Mouse (Mus musculus) right cerebral cortex, postnatal 4 days (tissue): ENCODE data around the gene Dhrs2.

ENCODE experiments used
- DNase-seq: peaks from one replicate; pipeline ENCODE4 v3.0.0-alpha.2; 2022

Gene Dhrs2

DNA sequence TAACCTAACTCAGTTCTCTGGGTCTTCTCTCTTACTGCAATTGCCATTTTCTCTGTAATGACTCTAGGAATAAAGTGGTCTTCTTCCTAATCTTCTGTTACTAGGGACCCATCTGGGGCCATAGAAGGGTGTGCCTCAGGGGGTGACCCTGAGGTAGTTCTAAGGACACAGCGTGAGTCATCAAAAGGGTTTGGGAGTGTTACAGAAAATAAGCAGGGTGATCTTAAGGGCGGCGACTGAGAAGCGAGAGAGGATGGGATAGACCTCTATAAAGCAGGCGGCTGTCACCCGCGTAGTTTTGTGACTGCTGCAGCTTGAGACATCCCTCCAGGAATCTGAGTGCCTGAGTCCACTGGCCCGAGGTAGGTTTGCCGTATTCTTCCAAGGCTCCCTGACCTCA is at the start of gene Dhrs2:
Gene Dhrs2, plus strand, starts transcription at position 301 of the 400 bp plus-strand sequence.
- no peak for DNase-seq

DNA sequence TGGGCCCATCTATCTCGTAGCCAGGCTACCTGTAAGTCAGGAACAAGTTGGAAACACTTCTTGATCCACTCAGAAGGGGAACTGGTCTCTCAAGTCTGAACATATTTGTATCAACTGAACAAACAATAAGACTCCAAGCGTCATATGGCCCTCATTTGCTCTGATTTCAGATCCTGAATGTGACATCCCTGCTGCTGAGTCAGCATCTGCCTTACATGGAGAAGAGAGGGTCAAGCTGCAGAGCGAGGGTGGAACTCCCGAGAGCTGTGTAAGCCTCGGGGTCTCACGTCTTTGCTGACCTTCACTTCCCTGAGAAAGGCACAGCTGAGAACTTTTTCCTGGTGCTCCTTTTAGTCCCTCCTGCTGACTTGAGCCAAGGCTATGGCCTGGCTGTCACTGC is 47.6 kb upstream of the Dhrs2 start:
- DNase-seq = no peak

DNA sequence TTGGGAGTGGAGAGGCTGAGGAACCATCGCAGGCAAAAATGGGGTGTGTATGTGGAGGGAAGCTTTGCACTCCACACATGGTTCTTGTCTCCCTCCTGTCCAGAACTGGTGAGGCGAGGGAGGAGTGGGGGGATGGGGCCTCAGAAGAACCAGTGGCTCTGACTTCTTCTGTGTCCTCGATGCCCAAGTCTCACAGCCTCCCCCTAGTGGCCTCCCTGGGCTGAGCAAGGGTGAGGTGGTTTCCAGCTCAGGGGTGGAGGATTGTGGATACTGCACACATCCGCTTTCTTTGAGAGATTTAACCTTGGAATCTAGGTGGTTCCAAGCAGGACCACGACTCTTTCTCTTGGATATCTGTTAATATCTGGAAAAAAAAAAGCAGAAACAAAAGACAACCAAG is 44.5 kb upstream of the Dhrs2 start:
- DNase-seq = peak; percentile 38

DNA sequence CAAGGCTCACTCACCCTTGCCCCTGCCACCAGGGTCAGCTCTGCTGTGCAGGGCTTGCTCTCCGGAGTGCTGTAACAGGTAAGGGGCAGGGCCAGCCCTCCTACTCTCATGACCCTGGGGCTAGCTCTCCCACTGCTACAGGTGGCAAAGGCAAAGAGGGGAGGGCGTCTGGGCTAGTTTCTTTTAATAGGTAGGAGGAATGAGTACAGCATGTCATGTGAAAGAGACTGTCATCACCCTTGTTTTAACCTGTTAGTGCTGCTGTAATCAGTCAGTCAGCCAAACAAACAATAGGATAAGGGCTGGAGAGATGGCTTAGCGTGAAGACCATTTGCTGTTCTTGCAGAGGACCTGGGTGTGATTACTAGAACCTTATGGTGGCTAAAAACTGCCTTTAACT is 40.9 kb upstream of the Dhrs2 start:
- no peak for DNase-seq

DNA sequence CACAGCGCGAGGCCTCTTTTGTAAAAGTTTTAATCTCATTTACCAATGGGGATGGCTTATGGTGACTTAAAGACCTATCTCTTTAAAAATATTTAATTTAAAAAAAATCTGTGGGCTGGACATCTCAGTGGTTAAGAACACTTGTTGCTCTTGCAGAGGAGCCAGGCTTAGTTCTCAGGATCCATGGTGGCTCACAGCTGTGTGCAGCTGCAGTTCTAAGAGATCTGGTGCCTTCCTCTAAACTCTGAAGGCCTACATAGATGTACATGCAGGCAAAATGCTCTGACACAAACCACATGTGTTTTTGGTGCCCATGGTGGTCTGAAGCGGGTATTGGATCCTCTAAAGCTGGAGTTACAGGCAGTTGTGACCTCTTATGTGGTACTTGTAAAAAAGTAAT is 38.6 kb upstream of the Dhrs2 start:
- DNase-seq = no peak

DNA sequence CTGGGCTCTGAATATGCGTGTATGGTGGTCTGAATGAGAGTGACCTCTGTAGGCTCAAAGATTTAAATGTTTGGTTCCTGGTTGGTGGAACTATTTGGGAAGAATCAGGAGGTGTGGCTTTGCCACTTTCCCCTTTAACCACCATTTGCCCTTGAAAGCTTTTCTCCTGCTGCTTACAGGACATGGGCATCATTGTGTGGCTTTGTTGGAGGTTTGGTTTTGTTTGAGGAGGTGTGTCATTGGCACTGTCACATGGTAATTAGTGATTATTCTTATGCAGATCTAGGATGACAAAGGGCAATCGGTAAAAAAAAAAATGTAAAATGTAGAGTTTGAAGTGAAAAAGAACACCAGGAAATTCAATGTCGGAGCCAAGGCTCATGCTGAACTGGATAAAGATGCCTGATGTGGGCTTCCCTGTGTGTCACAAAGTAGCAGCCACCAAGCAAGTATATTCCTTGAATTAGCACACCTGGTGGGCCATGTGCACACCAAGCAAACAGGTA is 37.1 kb upstream of the Dhrs2 start:
- no peak for DNase-seq

DNA sequence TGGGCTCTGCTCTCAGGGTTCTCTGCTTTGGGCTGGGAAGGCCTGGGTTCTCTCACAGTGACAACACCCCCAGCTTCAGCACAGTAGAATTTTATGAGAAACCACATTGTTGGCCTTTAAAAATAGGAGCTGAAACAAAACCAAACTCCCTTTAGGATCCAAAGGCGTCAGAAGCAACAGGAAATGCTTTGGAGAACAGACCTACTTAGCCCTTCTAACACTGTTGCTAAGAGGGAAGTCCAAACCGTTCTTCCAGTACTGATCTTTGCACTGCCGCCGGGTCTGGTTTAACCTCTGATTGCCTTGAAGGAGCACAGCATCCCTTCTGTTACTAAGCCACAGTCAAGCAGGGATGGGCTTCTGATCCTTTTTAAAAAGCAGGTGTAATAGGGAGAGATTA is 33.3 kb upstream of the Dhrs2 start:
- no peak for DNase-seq

DNA sequence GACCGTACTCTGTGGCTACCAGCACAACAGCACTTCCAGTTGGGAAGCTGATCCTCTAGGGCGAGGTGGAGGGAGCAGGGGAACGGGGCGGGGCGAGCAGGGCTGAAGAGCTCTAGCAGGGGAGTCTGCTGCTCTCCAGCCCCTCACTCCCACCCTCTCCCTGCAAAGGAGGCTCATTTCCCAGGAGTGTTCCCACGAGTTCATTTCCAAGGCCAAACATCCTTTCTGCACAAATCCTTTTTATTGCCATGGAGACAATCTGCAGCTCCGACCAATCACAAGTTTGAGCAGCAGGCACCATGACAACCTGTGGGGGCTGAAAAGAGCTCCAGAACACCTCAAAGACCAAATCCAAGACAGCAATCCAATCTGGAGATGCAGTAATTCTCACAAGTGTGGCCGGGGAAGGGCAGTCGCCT is 32.4 kb upstream of the Dhrs2 start:
- peak; percentile 43 for DNase-seq

DNA sequence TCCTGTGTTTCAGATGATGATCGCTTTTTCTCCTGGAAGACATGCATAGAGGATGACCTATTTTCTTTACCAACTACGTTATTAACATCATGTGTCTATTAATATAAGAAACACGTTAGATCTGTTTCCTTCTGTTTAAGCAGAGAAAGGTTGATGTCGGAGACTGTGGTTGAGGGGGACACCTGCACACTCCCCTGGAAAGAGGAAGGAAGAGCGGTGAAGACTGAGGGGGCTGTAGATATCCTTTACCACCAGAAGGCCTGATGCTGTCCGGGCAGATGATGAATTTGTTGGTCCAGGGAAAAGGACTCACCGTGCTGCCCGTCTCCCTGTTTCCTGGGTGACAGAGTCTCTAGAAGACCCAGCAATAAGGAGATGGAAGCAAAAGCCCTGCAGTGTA is 28.5 kb upstream of the Dhrs2 start:
- DNase-seq = no peak

DNA sequence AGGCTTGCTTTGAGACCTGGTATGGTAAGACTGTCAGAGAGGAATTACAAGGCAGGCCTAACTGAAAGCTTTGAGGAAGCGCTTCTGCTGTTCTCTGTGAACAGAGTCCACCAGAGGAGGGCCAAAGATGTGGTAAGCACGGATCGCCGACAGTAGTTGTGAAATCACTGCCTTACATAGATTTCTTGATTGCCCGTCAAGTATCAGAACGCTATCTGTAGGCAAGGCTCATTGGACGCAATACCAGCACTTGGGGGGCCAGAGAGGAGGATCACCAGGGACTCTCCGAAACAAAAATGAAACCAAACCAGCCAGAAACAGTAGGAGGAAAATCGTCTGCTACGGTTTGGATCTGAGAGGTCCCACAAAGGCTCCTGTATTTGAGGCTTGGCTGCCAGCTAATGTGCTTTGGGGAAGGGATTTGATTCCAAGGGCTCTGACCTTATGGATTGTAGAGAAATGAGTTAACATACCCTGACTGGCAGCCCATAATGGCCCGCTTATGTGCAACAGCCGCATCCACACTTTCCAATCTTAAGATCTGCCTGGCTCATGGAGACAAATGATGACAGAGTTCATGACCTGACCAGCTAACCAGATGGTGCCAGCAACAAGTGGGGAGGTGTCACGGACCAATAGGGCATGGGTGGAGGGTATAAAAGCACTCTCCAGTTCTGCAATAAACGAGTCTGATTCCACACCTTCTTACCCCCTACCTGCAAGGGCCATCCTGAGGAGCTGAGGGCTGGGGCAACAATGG is 27.8 kb upstream of the Dhrs2 start:
- no peak for DNase-seq

DNA sequence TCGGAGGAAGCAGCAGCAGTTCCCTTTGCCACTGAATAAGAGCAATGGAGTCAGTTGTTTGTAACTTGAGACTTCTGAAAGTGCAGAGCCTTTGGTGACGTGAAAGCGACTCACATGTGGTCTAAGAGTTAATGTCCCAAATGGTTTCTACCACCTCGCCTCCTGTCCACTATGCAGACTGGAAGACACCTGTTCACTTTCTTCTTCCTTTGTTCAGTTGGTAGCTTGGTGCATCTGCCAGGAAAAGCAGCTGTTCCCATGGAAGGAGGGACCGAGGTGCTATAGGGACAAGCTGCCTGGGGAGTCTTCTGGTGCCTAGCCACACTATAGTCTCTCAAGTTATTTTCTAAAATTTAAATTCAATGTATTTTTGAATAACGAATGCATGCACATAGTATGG is 27.0 kb upstream of the Dhrs2 start:
- DNase-seq = no peak

DNA sequence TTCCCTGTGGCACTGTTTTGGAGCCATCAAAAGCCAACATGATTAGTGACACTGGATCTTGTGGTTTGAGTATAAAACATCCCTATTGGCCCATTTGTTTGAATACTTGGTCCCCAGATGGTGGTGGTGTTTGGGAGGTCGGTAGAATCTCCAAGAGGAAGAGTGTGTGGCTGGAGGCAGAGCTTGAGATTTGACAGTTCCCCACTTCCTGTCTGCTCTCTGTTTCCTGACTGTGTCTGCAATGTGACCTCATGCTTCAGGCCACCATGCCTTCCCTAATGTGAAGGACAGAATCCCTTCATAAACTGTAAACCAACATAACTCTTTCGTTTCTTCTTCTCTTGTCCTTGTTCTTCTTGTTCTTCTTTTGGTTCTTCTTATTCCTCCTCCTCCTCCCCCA is 24.7 kb upstream of the Dhrs2 start:
- no peak for DNase-seq

DNA sequence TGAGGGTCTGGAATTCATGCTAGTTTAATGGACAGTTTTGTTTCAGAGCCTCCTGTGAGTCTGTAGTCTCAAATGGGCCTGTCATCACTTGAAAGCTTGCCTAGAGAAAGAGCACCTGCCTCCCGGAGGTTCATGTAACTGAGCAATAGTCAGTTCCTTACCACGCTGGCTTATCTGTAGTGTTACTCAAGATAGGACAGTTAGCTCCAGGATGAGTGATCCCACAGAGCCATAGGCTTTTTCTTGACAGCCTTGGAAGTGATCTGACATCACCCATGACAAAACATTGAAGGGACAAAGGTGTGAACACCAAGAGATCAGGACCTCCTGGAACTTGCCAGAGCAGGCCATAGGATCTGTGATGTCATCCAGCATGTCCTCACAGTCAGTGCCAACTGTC is 23.6 kb upstream of the Dhrs2 start:
- DNase-seq = no peak

DNA sequence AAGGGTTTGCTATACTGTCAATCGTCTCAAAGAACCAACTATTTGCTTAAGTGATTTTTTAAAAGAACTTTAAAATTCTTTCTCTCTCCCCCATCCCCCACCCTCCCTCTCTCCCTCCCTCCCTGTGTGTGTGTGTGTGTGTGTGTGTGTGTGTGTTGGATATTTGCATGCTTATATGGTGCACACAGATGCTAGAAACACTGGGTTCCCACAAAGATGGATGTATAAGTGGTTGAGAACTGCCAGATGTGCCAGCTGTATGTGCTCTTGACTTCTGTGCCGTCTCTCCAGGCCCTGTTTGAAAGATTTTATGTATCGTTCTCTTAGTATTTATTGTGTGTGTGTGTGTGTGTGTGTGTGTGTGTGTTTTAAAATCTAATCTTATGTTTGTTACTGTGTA is 17.3 kb upstream of the Dhrs2 start:
- DNase-seq = no peak

DNA sequence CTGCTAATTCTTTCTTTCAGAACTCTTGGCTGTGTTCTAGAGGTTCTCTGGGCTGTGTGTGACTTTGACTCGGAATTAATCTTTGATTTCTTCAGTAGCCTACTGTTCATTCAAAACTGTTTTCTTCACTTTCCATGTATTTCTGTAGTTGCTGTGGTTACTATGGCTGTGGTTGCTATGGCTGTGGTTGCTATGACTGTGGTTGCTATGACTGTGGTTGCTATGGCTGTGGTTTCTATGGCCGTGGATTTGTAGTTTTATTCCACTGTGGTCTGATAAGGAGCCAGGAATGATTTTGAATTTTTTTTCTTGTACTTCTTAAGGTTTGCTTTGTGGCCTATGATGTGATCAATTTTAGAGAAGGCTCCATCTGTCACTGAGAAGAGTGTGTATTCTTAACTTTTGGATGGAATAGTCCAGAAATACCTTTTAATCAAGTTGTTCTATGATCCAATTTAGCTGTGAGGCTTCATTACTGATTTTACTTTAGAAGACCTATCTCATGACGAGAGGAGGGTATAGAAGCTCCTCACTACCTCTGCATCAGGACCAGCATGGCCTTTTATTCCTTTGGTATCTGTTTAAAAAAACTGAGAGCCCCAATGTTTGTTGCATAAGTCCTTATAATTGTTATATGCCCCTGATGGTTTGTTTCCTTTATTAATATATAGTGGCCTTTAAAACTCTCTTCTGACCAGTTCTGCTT is 16.6 kb upstream of the Dhrs2 start:
- DNase-seq = no peak

DNA sequence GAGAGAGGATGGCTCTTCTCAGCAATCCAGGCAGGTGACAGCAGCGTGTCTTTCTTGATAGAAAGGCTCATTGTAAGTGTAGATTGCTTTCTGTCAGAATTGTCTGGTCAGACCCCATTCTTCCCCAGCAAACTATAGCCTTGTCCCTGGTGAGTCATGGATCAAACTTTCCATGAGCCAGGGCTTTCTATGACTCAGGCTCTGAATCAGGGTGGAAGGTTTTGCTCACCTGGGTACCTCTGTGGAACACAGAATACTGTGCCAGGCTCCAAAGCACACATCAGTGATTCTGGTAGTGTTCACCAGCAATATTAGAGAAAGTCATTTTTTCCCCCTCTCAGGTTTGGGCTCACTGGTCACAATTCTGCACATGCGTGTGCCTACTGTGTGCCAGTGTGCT is 13.5 kb upstream of the Dhrs2 start:
- no peak for DNase-seq

DNA sequence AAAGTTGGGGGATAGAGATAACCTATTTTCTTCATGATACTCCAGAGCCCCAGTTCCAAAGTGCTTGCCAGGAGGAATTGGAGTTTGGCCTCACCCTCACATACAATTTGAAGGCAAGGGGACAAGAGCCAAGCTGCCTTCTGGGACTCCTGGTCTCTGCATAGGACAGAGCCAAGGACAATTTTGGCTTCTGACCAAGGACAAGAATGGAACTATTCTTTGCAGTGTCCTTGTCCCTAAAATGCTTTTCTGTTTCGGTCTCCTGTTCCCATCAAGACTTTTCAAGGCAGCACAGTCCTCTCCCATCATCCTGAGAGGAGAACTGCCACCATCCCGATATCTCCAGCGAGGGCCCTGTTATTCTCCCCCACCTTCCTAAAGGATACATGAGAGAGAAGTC is 8.2 kb upstream of the Dhrs2 start:
- DNase-seq = no peak

DNA sequence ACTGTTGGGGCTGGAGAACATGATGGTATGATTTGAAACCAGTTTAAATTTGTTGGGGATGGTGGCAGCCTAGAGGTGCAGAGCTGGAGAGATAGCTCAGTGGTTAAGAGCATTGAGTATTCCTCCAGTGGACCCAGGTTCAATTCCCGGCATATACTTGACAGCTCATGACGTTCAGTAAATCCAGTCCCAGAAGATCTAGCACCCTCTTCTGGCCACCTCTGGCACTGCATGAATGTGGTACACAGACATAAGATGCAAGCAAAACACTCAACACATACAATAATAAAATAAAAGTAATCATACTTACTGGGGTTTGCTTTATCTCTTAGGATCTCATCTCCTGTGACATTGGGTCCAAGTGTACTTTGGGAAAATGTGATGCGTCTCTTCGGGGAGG is 7.3 kb upstream of the Dhrs2 start:
- peak; percentile 37 for DNase-seq

DNA sequence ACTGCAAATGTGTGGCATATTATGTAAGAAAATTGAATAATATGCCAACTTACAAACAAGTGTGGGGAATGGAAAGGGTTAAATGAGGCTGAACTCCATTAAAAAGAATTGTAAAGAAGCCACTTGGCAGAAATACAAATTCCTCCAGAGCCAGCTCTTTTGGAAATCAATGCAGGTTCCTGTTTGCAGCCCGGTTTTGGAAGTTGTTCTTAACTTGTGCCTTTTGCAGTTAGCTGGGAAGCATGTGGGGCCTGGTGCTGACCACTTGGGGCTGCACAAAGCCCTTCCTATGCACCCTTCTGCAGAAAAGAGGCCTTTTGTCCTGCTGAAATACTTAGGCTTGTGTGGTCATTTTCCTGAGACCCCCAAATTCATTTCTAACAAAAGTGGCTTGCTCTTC is 1.4 kb downstream of the Dhrs2 start:
- DNase-seq = peak; percentile 12

DNA sequence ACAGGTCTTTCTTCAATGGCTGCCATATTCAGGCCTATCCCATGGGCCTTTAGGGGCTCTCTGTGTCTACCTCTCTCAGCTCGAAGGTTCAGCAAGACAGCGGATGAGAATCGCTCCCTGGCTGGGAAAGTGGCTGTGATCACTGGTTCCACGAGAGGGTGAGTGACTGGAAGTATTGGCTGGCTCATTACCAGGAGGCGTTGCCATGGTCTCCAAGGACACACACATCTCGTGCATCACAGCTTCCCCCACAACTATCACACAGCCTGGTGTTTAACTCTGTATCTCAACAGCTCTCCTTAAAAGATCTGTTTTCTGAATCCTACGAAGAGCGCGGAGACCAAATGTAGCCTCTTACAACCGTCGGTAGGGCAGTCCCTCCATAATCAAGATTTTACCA is 12.8 kb downstream of the Dhrs2 start:
- DNase-seq = no peak

DNA sequence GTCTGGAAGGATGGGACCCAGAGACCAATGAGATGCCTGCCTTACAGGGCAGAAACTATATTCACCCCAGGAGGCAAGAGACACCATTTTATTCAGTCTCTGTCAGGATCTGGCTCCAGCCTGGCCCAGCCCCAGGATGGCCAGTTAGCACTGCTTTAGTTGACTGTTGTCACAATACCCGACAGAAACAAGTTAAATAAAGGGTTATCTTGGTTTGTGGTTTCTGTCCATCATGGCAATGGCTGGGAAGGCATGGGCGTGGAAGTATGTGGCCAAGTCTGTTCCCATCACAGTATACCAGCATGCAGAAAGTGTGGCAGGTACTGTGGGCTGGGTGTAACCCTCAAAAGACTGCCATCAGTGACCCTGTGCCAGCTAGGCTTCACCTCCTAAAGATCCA is 14.9 kb downstream of the Dhrs2 start:
- no peak for DNase-seq

DNA sequence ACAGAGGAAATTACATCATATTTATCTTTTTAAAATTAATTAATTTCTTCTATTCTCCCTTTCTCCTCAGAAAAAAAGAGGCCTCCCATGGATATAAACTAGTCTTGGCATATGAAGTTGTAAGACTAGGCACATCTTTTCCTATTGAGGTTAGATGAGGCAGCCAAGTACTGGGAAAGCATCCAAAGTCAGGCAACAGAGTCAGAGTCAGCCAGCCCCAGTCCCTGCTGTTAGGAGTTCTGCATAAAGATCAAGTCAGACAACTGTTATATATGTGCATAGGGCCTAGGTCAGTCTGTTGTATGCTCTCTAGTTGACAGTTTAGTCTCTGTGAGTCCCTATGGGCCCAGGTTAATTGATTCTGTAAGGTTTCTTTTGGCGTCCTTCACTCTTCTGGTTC is 20.9 kb downstream of the Dhrs2 start:
- no peak for DNase-seq

DNA sequence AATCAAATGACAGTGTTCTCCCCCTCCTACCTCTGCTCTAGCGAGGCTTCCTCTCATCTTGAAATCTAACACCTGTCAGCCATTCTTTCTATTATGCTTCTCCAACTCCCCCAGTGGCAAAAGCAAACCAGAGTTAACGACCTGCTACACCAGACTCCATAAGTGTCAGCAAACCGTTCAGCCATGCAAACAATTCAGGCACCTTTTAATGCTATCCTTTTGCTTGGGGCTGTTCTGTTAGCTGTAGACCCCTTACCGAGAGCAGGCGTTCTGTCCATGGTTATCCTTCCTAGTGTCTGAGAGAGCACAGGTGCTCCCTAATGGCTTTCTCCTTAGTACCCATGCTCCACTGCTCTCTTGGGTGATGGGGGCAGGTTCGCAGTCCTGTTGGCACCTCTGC is 25.4 kb downstream of the Dhrs2 start:
- no peak for DNase-seq

DNA sequence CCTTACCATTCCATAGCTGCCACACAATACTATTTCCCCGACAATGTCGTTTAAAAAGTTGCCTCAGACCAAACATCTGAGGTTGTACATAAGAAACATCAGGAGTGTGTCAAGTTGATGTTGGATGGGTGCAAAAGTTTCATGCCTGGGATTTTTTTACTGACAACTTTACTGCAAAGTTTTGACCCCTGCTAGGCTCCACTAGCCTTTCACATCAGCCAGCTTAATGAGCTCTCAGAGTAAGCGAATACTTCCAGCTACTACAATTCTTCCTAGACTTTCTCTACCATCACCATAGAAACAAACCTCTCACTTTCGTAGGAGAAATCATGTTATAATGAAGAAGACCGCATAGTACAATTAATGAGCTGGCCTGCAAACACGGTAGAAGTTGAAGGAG is 26.5 kb downstream of the Dhrs2 start:
- no peak for DNase-seq

DNA sequence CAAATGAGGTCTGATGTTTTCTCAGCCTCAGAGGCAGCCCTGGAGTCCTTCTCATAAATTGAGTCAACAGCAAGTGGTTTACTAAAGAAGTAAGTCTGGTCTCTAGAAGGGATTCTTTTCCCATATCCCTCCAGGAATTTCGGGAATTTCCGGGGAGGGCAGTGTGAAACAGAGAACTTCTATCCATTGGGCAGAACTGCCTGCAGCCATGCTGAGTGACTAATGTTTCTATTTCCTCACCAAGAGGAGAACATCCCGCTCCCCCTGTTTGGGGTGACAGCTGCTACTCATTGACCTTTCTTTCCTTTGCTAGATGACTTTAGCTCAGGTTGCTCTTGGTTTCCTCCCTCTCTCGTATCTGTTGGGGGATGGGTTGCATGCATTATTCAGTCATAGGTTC is 31.8 kb downstream of the Dhrs2 start:
- DNase-seq = no peak
